ENCODE assay signal across 21 mouse cellular contexts in the genomic region with DNA sequence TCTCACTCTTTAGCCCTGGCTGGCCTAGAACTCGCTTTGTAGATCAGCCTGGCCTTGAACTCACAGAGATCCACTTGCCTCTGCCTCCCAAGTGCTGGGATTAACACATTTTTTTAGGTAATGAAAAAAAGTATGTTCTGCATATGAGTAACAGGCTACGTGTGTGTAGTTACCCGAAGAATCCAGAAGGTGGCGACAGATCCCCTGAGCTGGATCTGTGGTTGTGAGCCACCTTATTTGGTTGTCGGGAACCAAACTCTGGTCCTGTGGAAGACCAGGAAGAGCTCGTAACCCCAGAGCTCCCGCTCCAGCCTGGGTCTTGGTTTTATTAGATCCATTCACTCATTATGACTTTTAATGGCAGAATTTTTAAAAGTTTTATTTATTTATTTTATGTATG. TPM values are rescaled to one million over a fixed set of nuclear protein-coding genes. Genes with fewer than 3 reads are reported as not detected.
DNase-seq lines count a peak whose midpoint lies in the region; ATAC-seq and TF ChIP-seq lines count a peak whose summit lies in the region.
"Had no signal": no experiment of that assay in that cellular context is flagged by ENCODE, and none has a peak within 500 bp of the region (broad histone marks: within the 10 kb centered on the region; RNA-seq: fewer than 3 reads in every experiment).

No protein-coding gene starts in this region.

- 77% methylated on average over 7 of the region's 7 CpGs for whole genome bisulfite sequencing in embryonic facial prominence, embryonic 11.5 days
- 79% methylated on average over 7 of the region's 7 CpGs for WGBS in embryonic facial prominence, embryonic 10.5 days
- 90% methylated on average over 7 of the region's 7 CpGs for WGBS in liver, adult 2 months
- WGBS in liver, embryonic 11.5 days = 79% methylated on average over 7 of the region's 7 CpGs

- peaks cover 3% of the 10 kb centered on the region; the same call in 1 of the 2 replicates for H3K4me1 ChIP-seq in embryonic facial prominence, embryonic 11.5 days (ENCODE audit: control insufficient read depth, insufficient read depth, low read length)
- H3K4me1 ChIP-seq in embryonic facial prominence, embryonic 10.5 days = peaks cover 8% of the 10 kb centered on the region
- H3K4me1 ChIP-seq in liver, adult 2 months (ENCODE audit: control insufficient read depth, insufficient read depth, low read length) = no peaks in the 10 kb centered on the region
- H3K4me1 ChIP-seq in liver, embryonic 11.5 days (replicated peaks; ENCODE audit: control insufficient read depth, insufficient read depth, low read length) = peaks cover 5% of the 10 kb centered on the region; the same call in 1 of the 2 replicates
- peaks cover 8 to 16% of the 10 kb centered on the region in 2 experiments; a peak in 3 of 4 replicates for H3K4me1 ChIP-seq in CH12.LX (ENCODE audit: control insufficient read depth in 1 of 2, insufficient read depth in 2 of 2)
- no peaks in the 10 kb centered on the region for H3K4me1 ChIP-seq in bone marrow macrophage, adult 2 months (ENCODE audit: control insufficient read depth, insufficient read depth, low read length)

- no peak for TF ChIP-seq POLR2A in liver, adult 2 months (IDR thresholded peaks at IDR 0.05; ENCODE audit: extremely low read depth, insufficient read depth, low read length)
- no peak for TF ChIP-seq POLR2A in CH12.LX (IDR thresholded peaks at IDR 0.05; ENCODE audit: low read depth, low read length)
- no peak for TF ChIP-seq POLR2A in bone marrow macrophage, adult 2 months (IDR thresholded peaks at IDR 0.05; ENCODE audit: borderline replicate concordance, low read depth, low read length)

- H3K4me3 ChIP-seq in embryonic facial prominence, embryonic 11.5 days (ENCODE audit: low read depth, low read length) = no peak overlapping the region
- H3K4me3 ChIP-seq in embryonic facial prominence, embryonic 10.5 days = no peak overlapping the region
- no peak overlapping the region for H3K4me3 ChIP-seq in liver, adult 2 months (ENCODE audit: insufficient read depth, low read depth, low read length)
- H3K4me3 ChIP-seq in liver, embryonic 11.5 days (ENCODE audit: low read depth, low read length) = no peak overlapping the region
- H3K4me3 ChIP-seq in CH12.LX (replicated peaks in 1 of 3; ENCODE audit: low read depth in 2 of 3, low read length in 2 of 3, poor library complexity in 1 of 3) = no peak overlapping the region
- no peak overlapping the region for H3K4me3 ChIP-seq in bone marrow macrophage, adult 2 months (ENCODE audit: insufficient read depth, low read length)
- H3K4me3 ChIP-seq: embryonic facial prominence, embryonic 13.5 days; forebrain, embryonic 13.5 days; heart, embryonic 12.5 days; limb, embryonic 13.5 days; neural tube, embryonic 15.5 days had no signal

- in situ Hi-C loops in CH12.LX (cut with MboI; ENCODE audit: low pct_ligation_motif_present, low pct_unique_long_range_greater_than_20kb, low sequenced_read_pairs) = no loop called here

- dilution Hi-C loops in CH12.LX (cut with MboI; ENCODE audit: extremely low pct_ligation_motif_present, extremely low pct_unique_long_range_greater_than_20kb, low sequenced_read_pairs) = no loop called here

- TF ChIP-seq EP300 in CH12.LX (IDR thresholded peaks at IDR 0.05; ENCODE audit: low read length) = no peak

- no peaks in the 10 kb centered on the region for H3K9me3 ChIP-seq in embryonic facial prominence, embryonic 11.5 days (replicated peaks; ENCODE audit: control insufficient read depth, low read length)
- no peaks in the 10 kb centered on the region for H3K9me3 ChIP-seq in embryonic facial prominence, embryonic 10.5 days
- no peaks in the 10 kb centered on the region for H3K9me3 ChIP-seq in liver, embryonic 11.5 days (ENCODE audit: control insufficient read depth, low read length)
- H3K9me3 ChIP-seq in CH12.LX (replicated peaks; ENCODE audit: low read length) = peaks cover 3% of the 10 kb centered on the region
- H3K9me3 ChIP-seq: embryonic facial prominence, embryonic 13.5 days; forebrain, embryonic 13.5 days; neural tube, embryonic 15.5 days had no signal

- H3K79me2 ChIP-seq in liver, adult 2 months (ENCODE audit: control insufficient read depth, insufficient read depth, low read length) = 0 out of 2 replicates have a peak, but pooled peaks cover 1% of the 10 kb centered on the region
- H3K79me2 ChIP-seq in CH12.LX (replicated peaks; ENCODE audit: control insufficient read depth, extremely low read depth, insufficient read depth, poor library complexity, severe bottlenecking) = no peaks in the 10 kb centered on the region

- H3K27me3 ChIP-seq in embryonic facial prominence, embryonic 11.5 days (ENCODE audit: control insufficient read depth, insufficient read depth, low read length) = peaks cover 11% of the 10 kb centered on the region; the same call in 1 of the 2 replicates
- H3K27me3 ChIP-seq in embryonic facial prominence, embryonic 10.5 days (replicated peaks; ENCODE audit: low read depth, poor library complexity, severe bottlenecking) = peaks cover 20% of the 10 kb centered on the region
- H3K27me3 ChIP-seq in liver, adult 2 months (ENCODE audit: control insufficient read depth, insufficient read depth, low read length) = no peaks in the 10 kb centered on the region
- peaks cover 11% of the 10 kb centered on the region for H3K27me3 ChIP-seq in liver, embryonic 11.5 days (replicated peaks; ENCODE audit: control insufficient read depth, insufficient read depth, low read length)
- peaks cover 16% of the 10 kb centered on the region for H3K27me3 ChIP-seq in CH12.LX (replicated peaks)

- DNase-seq in embryonic facial prominence, embryonic 11.5 days (ENCODE audit: low spot score) = peak; percentile 51
- DNase-seq in embryonic facial prominence, embryonic 10.5 days (ENCODE audit: low spot score) = no peak
- no peak for DNase-seq in liver, adult 2 months (ENCODE audit: extremely low read depth, low read depth, low spot score)
- no peak for DNase-seq in liver, embryonic 11.5 days (ENCODE audit: low spot score)
- DNase-seq in CH12.LX (ENCODE audit: extremely low read depth) = peak; percentile 28
- no peak for DNase-seq in adrenal gland, postnatal 14 days
- DNase-seq in layer of hippocampus, postnatal 10 days (ENCODE audit: low spot score in 2 of 2) = no peak
- DNase-seq: adrenal gland, postnatal 36 days; cerebellum, adult 18-20 months; gastrocnemius, postnatal 14 days had no signal

- peak; percentile 31 for TF ChIP-seq RAD21 in CH12.LX (IDR thresholded peaks at IDR 0.05; ENCODE audit: low read depth, low read length)

- H3K4me2 ChIP-seq in embryonic facial prominence, embryonic 11.5 days (ENCODE audit: low read depth, low read length) = no peak overlapping the region
- H3K4me2 ChIP-seq in liver, embryonic 11.5 days = no peak overlapping the region
- H3K4me2 ChIP-seq in CH12.LX (ENCODE audit: insufficient read depth, low read depth, poor library complexity, severe bottlenecking) = no peak overlapping the region
- H3K4me2 ChIP-seq: embryonic facial prominence, embryonic 13.5 days; forebrain, embryonic 13.5 days; heart, embryonic 12.5 days; limb, embryonic 13.5 days; neural tube, embryonic 15.5 days had no signal

- H3K27ac ChIP-seq in embryonic facial prominence, embryonic 11.5 days (replicated peaks; ENCODE audit: low read depth, low read length) = no peak overlapping the region
- no peak overlapping the region for H3K27ac ChIP-seq in embryonic facial prominence, embryonic 10.5 days (replicated peaks)
- no peak overlapping the region for H3K27ac ChIP-seq in liver, adult 2 months (replicated peaks; ENCODE audit: insufficient read depth, low read depth, low read length)
- no peak overlapping the region for H3K27ac ChIP-seq in liver, embryonic 11.5 days (ENCODE audit: low read depth, low read length)
- no peak overlapping the region for H3K27ac ChIP-seq in CH12.LX (ENCODE audit: insufficient read depth, low read depth)
- no peak overlapping the region for H3K27ac ChIP-seq in bone marrow macrophage, adult 2 months (ENCODE audit: insufficient read depth, low read depth, low read length)
- H3K27ac ChIP-seq: embryonic facial prominence, embryonic 13.5 days; forebrain, embryonic 13.5 days; limb, embryonic 13.5 days; macrophage; neural tube, embryonic 15.5 days had no signal

- no peak for ATAC-seq in embryonic facial prominence, embryonic 11.5 days (replicated peaks; ENCODE audit: insufficient number of reproducible peaks, low FRiP score, low TSS enrichment, low read depth)
- no peak for ATAC-seq in liver, embryonic 11.5 days (replicated peaks; ENCODE audit: low FRiP score)
- ATAC-seq: forebrain, embryonic 13.5 days had no signal

- no peak overlapping the region for H3K9ac ChIP-seq in embryonic facial prominence, embryonic 11.5 days (replicated peaks; ENCODE audit: low read length)
- H3K9ac ChIP-seq in liver, adult 2 months (ENCODE audit: low read depth, low read length) = no peak overlapping the region
- H3K9ac ChIP-seq in liver, embryonic 11.5 days (ENCODE audit: low read depth, low read length) = no peak overlapping the region
- H3K9ac ChIP-seq in CH12.LX (ENCODE audit: insufficient read depth, low read depth) = no peak overlapping the region
- H3K9ac ChIP-seq: embryonic facial prominence, embryonic 13.5 days; forebrain, embryonic 13.5 days; heart, embryonic 12.5 days; limb, embryonic 13.5 days; neural tube, embryonic 15.5 days had no signal

- no peaks in the 10 kb centered on the region for H3K36me3 ChIP-seq in embryonic facial prominence, embryonic 11.5 days (replicated peaks; ENCODE audit: control insufficient read depth, insufficient read depth, low read depth, low read length)
- H3K36me3 ChIP-seq in embryonic facial prominence, embryonic 10.5 days (replicated peaks) = peaks cover 32% of the 10 kb centered on the region
- peaks cover 42% of the 10 kb centered on the region for H3K36me3 ChIP-seq in liver, adult 2 months (ENCODE audit: control insufficient read depth, insufficient read depth, low read length)
- peaks cover 11% of the 10 kb centered on the region; the same call in 1 of the 2 replicates for H3K36me3 ChIP-seq in liver, embryonic 11.5 days (ENCODE audit: control insufficient read depth, insufficient read depth, low read length)
- H3K36me3 ChIP-seq in CH12.LX (replicated peaks in 1 of 2; ENCODE audit: control insufficient read depth in 1 of 2, insufficient read depth in 1 of 2, low read length in 1 of 2) = peaks cover 25 to 40% of the 10 kb centered on the region in 2 experiments

- peak; percentile 42; the same call in 1 of the 2 replicates for TF ChIP-seq CTCF in liver, adult 2 months (IDR thresholded peaks at IDR 0.05; ENCODE audit: low read depth, low read length)
- peak in 1 of 2 experiments; percentile 55; a peak in 3 of 4 replicates for TF ChIP-seq CTCF in CH12.LX (conservative IDR thresholded peaks at IDR 0.05 in 1 of 2, IDR thresholded peaks at IDR 0.05 in 1 of 2; ENCODE audit: low read depth in 2 of 2, low read length in 2 of 2)
- peak; percentile 27 for TF ChIP-seq CTCF in bone marrow macrophage, adult 2 months (IDR thresholded peaks at IDR 0.05; ENCODE audit: low read depth, low read length)

RNA-seq across cellular contexts. Expression of a gene that starts 6.4 kb away (rescaled TPM):
- polyA plus RNA-seq in embryonic facial prominence, embryonic 11.5 days (2014; fragmentation: Nextera tagmentation; extraction: Ambion mirVana) = not detected in 2 replicates
- polyA plus RNA-seq in embryonic facial prominence, embryonic 10.5 days (2016; fragmentation: Nextera tagmentation; extraction: Ambion mirVana) = not detected in 2 replicates
- not detected in 2 replicates for total RNA-seq in liver, adult 2 months (2014; rRNA removed)
- 0.05 TPM in 1 of 2 replicates, not detected in the other for polyA plus RNA-seq in liver, adult 2 months (2012; rRNA removed)
- polyA plus RNA-seq in liver, embryonic 11.5 days (2014; fragmentation: Nextera tagmentation; extraction: Ambion mirVana) = not detected in 2 replicates
- total RNA-seq in CH12.LX (2012; rRNA removed) (not detected in 2 replicates), CH12.LX (2014; rRNA removed) (not detected in 2 replicates)
- not detected in 2 replicates for polyA plus RNA-seq in CH12.LX (2012; ENCODE audit: insufficient read length, low read depth)
- not detected in 2 replicates for polyA plus RNA-seq in bone marrow macrophage, adult 2 months (2012; ENCODE audit: insufficient read depth, insufficient read length, missing spikeins)
- not detected in 2 replicates for total RNA-seq in adrenal gland, postnatal 14 days (2021)
- total RNA-seq in layer of hippocampus, postnatal 10 days (2021) = not detected
- total RNA-seq: adrenal gland, postnatal 36 days; gastrocnemius, postnatal 14 days; layer of hippocampus, postnatal 25 days had no signal
- polyA plus RNA-seq: embryonic facial prominence, embryonic 13.5 days; forebrain, embryonic 13.5 days; hindbrain, embryonic 11.5 days; kidney, embryonic 14.5 days; limb, embryonic 13.5 days; macrophage; neural tube, embryonic 15.5 days; spleen, adult 2 months had no signal

RNA-seq across cellular contexts. Expression of a gene that starts 24.2 kb away (rescaled TPM):
- 13.1 and 14.7 TPM in 2 replicates for polyA plus RNA-seq in embryonic facial prominence, embryonic 11.5 days (2014; fragmentation: Nextera tagmentation; extraction: Ambion mirVana)
- 24.4 and 25.1 TPM in 2 replicates for polyA plus RNA-seq in embryonic facial prominence, embryonic 10.5 days (2016; fragmentation: Nextera tagmentation; extraction: Ambion mirVana)
- 288 and 375 TPM in 2 replicates for total RNA-seq in liver, adult 2 months (2014; rRNA removed)
- polyA plus RNA-seq in liver, adult 2 months (2012; rRNA removed) = 557 and 601 TPM in 2 replicates
- polyA plus RNA-seq in liver, embryonic 11.5 days (2014; fragmentation: Nextera tagmentation; extraction: Ambion mirVana) = 45.2 and 52.0 TPM in 2 replicates
- total RNA-seq in CH12.LX (2012; rRNA removed) (14.3 and 18.0 TPM in 2 replicates), CH12.LX (2014; rRNA removed) (5.5 and 6.5 TPM in 2 replicates)
- 6.1 and 6.5 TPM in 2 replicates for polyA plus RNA-seq in CH12.LX (2012; ENCODE audit: insufficient read length, low read depth)
- polyA plus RNA-seq in bone marrow macrophage, adult 2 months (2012; ENCODE audit: insufficient read depth, insufficient read length, missing spikeins) = 13.3 and 13.8 TPM in 2 replicates
- 54.4 and 97.6 TPM in 2 replicates for total RNA-seq in adrenal gland, postnatal 14 days (2021)
- 10 to 100 TPM; 20.9 to 21.4 TPM for total RNA-seq in layer of hippocampus, postnatal 10 days (2021)

RNA-seq across cellular contexts. Expression of a gene that starts 43.9 kb away (rescaled TPM):
- not detected in 2 replicates for polyA plus RNA-seq in embryonic facial prominence, embryonic 11.5 days (2014; fragmentation: Nextera tagmentation; extraction: Ambion mirVana)
- not detected in 2 replicates for polyA plus RNA-seq in embryonic facial prominence, embryonic 10.5 days (2016; fragmentation: Nextera tagmentation; extraction: Ambion mirVana)
- total RNA-seq in liver, adult 2 months (2014; rRNA removed) = 0.09 and 0.27 TPM in 2 replicates
- polyA plus RNA-seq in liver, adult 2 months (2012; rRNA removed) = 0.11 and 0.14 TPM in 2 replicates
- not detected in 2 replicates for polyA plus RNA-seq in liver, embryonic 11.5 days (2014; fragmentation: Nextera tagmentation; extraction: Ambion mirVana)
- total RNA-seq in CH12.LX (2012; rRNA removed) (not detected in 2 replicates), CH12.LX (2014; rRNA removed) (not detected in 2 replicates)
- not detected in 2 replicates for polyA plus RNA-seq in CH12.LX (2012; ENCODE audit: insufficient read length, low read depth)
- not detected in 2 replicates for polyA plus RNA-seq in bone marrow macrophage, adult 2 months (2012; ENCODE audit: insufficient read depth, insufficient read length, missing spikeins)
- not detected in 2 replicates for total RNA-seq in adrenal gland, postnatal 14 days (2021)
- total RNA-seq in layer of hippocampus, postnatal 10 days (2021) = not detected
- total RNA-seq: adrenal gland, postnatal 36 days; gastrocnemius, postnatal 14 days; layer of hippocampus, postnatal 25 days had no signal
- polyA plus RNA-seq: embryonic facial prominence, embryonic 13.5 days; forebrain, embryonic 13.5 days; heart, embryonic 12.5 days; hindbrain, embryonic 11.5 days; kidney, embryonic 14.5 days; limb, embryonic 13.5 days; macrophage; neural tube, embryonic 15.5 days had no signal

Comparison
In these comparisons a context has a peak if more than half of its experiments do, and no peak if none do; other contexts are left out.
1. DNase-seq: peak in embryonic facial prominence, embryonic 11.5 days (single experiment) and CH12.LX (single experiment); none in embryonic facial prominence, embryonic 10.5 days (single experiment), liver, adult 2 months (single experiment), liver, embryonic 11.5 days (single experiment), adrenal gland, postnatal 14 days (single experiment) and layer of hippocampus, postnatal 10 days (0 of 2).
2. RNA of a gene that starts 24.2 kb away (polyA plus RNA-seq): 557 to 601 TPM in liver, adult 2 months; 45.2 to 52.0 TPM in liver, embryonic 11.5 days, 24.4 to 25.1 TPM in embryonic facial prominence, embryonic 10.5 days, 13.3 to 13.8 TPM in bone marrow macrophage, adult 2 months, 13.1 to 14.7 TPM in embryonic facial prominence, embryonic 11.5 days and 6.1 to 6.5 TPM in CH12.LX; every median in the first group is over 10 times any median in the second.